Mouse (Mus musculus) central nervous system, embryonic 14 days (tissue): ENCODE data around the gene Olfr805. TPM values are rescaled to one million over a fixed set of nuclear protein-coding genes. Genes with fewer than 3 reads are reported as not detected.

Experiments used
- polyA plus RNA-seq: library from polyadenylated mRNA; depleted of rRNA; stranded (reverse); fragments of >200 nt; gene quantifications from 2 replicates; pipeline ENCODE4 v1.2.3, GENCODE M21; 2012; rRNA removed

The Olfr805 gene
- polyA plus RNA-seq: not detected in 2 replicates

GRCm38 (mm10) chr10:129729275-129729674 lies at the start of gene Olfr805:
Olfr805 (minus strand) TSS chr10:129729375.

GRCm38 (mm10) chr10:129774338-129774737 lies 45.2 kb upstream of the Olfr805 start, which contains the start of gene Olfr809:
Olfr809 (plus strand) TSS chr10:129774638.

GRCm38 (mm10) chr10:129765182-129765581 lies 36.0 kb upstream of the Olfr805 start, which contains the start of gene Olfr808:
Olfr808 (plus strand) TSS chr10:129765482.

GRCm38 (mm10) chr10:129757693-129758092 lies 28.5 kb upstream of the Olfr805 start, which contains the start of gene Olfr807:
Olfr807 (minus strand) TSS chr10:129757793.

GRCm38 (mm10) chr10:129741821-129742220 lies 12.6 kb upstream of the Olfr805 start, which contains the start of gene Olfr806:
Olfr806 (minus strand) TSS chr10:129741921.

GRCm38 (mm10) chr10:129702910-129703309 lies 26.3 kb downstream of the Olfr805 start, which contains the start of gene Olfr804:
Olfr804 (plus strand) TSS chr10:129703210.

GRCm38 (mm10) chr10:129694186-129694585 lies 35.0 kb downstream of the Olfr805 start, which contains the start of gene Olfr803:
Olfr803 (minus strand) TSS chr10:129694286.

GRCm38 (mm10) chr10:129688069-129688468 lies 41.1 kb downstream of the Olfr805 start, which contains the start of gene Olfr802:
Olfr802 (minus strand) TSS chr10:129688169.

GRCm38 (mm10) chr10:129673765-129674164 lies 55.4 kb downstream of the Olfr805 start, which contains the start of gene Olfr801:
Olfr801 (minus strand) TSS chr10:129673865.

Other genes starting within 250 kb of the Olfr805 start
- gene Olfr789, start 244.6 kb downstream of the Olfr805 start, polyA plus RNA-seq: not detected in 2 replicates
- not detected in 2 replicates for gene Olfr790, start 230.9 kb downstream of the Olfr805 start, polyA plus RNA-seq
- not detected in 2 replicates for gene Olfr791, start 207.6 kb downstream of the Olfr805 start, polyA plus RNA-seq
- gene Olfr792, start 190.2 kb downstream of the Olfr805 start, polyA plus RNA-seq: not detected in 2 replicates
- gene Olfr794, start 161.7 kb downstream of the Olfr805 start, polyA plus RNA-seq: not detected in 2 replicates
- gene Olfr796, start 116.8 kb downstream of the Olfr805 start, polyA plus RNA-seq: not detected in 2 replicates
- gene Olfr798, start 101.4 kb downstream of the Olfr805 start, polyA plus RNA-seq: not detected in 2 replicates
- not detected in 2 replicates for gene Olfr799, start 91.9 kb downstream of the Olfr805 start, polyA plus RNA-seq
- not detected in 2 replicates for gene Olfr800, start 71.7 kb downstream of the Olfr805 start, polyA plus RNA-seq
- gene Olfr801, start 55.5 kb downstream of the Olfr805 start, polyA plus RNA-seq: not detected in 2 replicates
- not detected in 2 replicates for gene Olfr802, start 41.2 kb downstream of the Olfr805 start, polyA plus RNA-seq
- gene Olfr803, start 35.1 kb downstream of the Olfr805 start, polyA plus RNA-seq: not detected in 2 replicates
- gene Olfr804, start 26.2 kb downstream of the Olfr805 start, polyA plus RNA-seq: not detected in 2 replicates
- gene Olfr806, start 12.5 kb upstream of the Olfr805 start, polyA plus RNA-seq: not detected in 2 replicates
- gene Olfr807, start 28.4 kb upstream of the Olfr805 start, polyA plus RNA-seq: not detected in 2 replicates
- gene Olfr808, start 36.1 kb upstream of the Olfr805 start, polyA plus RNA-seq: not detected in 2 replicates
- gene Olfr809, start 45.3 kb upstream of the Olfr805 start, polyA plus RNA-seq: not detected in 2 replicates
- not detected in 2 replicates for gene Olfr810, start 65.5 kb upstream of the Olfr805 start, polyA plus RNA-seq
- not detected in 2 replicates for gene Olfr811, start 75.0 kb upstream of the Olfr805 start, polyA plus RNA-seq
- gene Olfr812, start 116.7 kb upstream of the Olfr805 start, polyA plus RNA-seq: not detected in 2 replicates
- not detected in 2 replicates for gene Olfr813, start 126.0 kb upstream of the Olfr805 start, polyA plus RNA-seq
- gene Olfr814, start 150.5 kb upstream of the Olfr805 start, polyA plus RNA-seq: not detected in 2 replicates
- not detected in 2 replicates for gene Olfr815, start 176.5 kb upstream of the Olfr805 start, polyA plus RNA-seq
- gene Olfr816, start 186.2 kb upstream of the Olfr805 start, polyA plus RNA-seq: not detected in 2 replicates
- not detected in 2 replicates for gene Olfr818, start 219.7 kb upstream of the Olfr805 start, polyA plus RNA-seq
- gene Olfr819, start 237.9 kb upstream of the Olfr805 start, polyA plus RNA-seq: not detected in 2 replicates
- not detected in 2 replicates for gene Olfr247, start 246.8 kb upstream of the Olfr805 start, polyA plus RNA-seq